Mouse (Mus musculus) bone marrow macrophage, adult 2 months (primary cell): Measurements from ENCODE around the gene Wdr78. TPM values are rescaled to one million over a fixed set of nuclear protein-coding genes. Genes with fewer than 3 reads are reported as not detected.

Experiments used
- H3K27ac ChIP-seq: 2 replicates; pipeline ENCODE4 v1.5.1; 2012; ENCODE audit warnings: low read depth, low read length; ENCODE audit not compliant: insufficient read depth
- H3K4me1 ChIP-seq: 2 replicates; pipeline ENCODE4 v1.6.1; 2012; ENCODE audit warnings: low read length; ENCODE audit not compliant: control insufficient read depth, insufficient read depth
- H3K4me3 ChIP-seq: 2 replicates; pipeline ENCODE4 v1.5.1; 2012; ENCODE audit warnings: mild to moderate bottlenecking, low read length, moderate library complexity; ENCODE audit not compliant: insufficient read depth
- CTCF ChIP-seq: IDR thresholded peaks from 2 replicates; pipeline ENCODE4 v1.5.1; 2012; ENCODE audit warnings: low read depth, mild to moderate bottlenecking, low read length, moderate library complexity
- POLR2A ChIP-seq: IDR thresholded peaks from 2 replicates; pipeline ENCODE4 v1.6.1; 2012; ENCODE audit warnings: mild to moderate bottlenecking, low read depth, low read length, borderline replicate concordance
- polyA plus RNA-seq: library from polyadenylated mRNA; stranded (reverse); fragments of >200 nt; gene quantifications from 2 replicates; pipeline ENCODE4 v1.2.4, GENCODE M21; 2012; ENCODE audit not compliant: missing spikeins, insufficient read depth, insufficient read length

The Wdr78 gene
- polyA plus RNA-seq, 1 experiment, result 0.87 TPM

DNA sequence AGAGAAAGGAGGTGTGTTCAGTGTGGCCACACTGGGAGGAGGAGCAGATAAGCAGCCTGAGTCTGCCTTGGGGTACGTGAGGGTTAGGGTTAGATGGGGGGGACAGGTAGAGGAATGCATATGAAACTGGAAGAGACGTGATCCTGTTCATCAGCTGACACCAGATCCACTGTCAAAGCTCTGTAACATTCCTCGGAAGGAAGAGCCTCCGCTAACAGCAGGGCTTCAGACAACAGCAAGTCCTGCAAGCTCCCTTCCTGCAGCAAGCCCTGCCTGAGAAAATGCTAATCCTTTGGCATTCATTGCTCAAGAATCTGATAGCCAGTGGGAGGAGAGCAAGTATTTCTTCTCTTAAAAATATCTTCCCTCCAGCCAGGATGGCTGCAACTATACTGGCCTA lies 100.9 kb downstream of the Wdr78 start:
- Histone ChIP-seq H3K4me3 (no peak overlapping the region), H3K4me1 (no peaks in the 10 kb centered on the region), H3K27ac (no peak overlapping the region)
- no peak for TF ChIP-seq POLR2A
- no peak for TF ChIP-seq CTCF

DNA sequence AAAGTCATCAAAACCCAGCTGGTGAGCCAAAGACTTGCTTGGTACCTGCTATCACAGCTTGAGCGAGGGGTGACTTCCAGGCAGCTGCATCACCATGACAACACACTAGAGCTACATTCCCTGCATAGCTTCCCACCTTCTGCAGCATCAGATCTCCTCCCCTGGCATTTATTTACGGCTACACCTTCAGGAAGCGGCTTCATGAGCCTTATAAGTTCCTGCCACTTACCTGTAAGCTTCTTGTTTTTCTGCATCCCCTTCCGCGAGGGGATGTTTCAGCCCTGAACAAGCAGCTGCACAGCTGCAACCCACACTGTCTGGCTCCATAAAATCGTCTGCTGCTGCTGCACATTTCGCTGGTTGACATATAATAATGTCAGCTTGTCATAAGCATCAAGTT lies 102.5 kb downstream of the Wdr78 start:
- Histone ChIP-seq H3K4me1 (peaks cover 6% of the 10 kb centered on the region; the same call in 1 of the 2 replicates), H3K4me3 (no peak overlapping the region), H3K27ac (no peak overlapping the region)
- TF ChIP-seq CTCF, result no peak
- no peak for TF ChIP-seq POLR2A

DNA sequence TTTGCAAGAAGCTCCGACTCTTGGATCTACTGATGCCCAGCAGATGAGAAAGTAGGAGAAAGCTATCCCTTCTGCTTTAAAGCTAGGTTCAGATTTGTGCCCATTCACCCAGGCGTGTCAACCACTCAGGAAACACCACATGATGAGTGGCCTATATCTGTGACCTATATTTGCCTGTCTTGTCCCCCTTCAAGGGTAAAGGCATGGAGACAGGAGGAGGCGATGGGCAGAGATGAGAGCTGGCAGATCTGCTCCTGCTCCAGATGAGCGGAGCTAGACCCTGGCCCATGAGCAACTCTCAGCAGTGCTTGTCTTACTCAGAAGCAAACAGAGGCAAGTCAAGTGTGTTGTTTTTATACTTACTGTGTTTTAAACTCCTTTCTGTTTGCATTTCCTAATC lies 103.6 kb downstream of the Wdr78 start:
- TF ChIP-seq CTCF (no peak), POLR2A (no peak)
- Histone ChIP-seq H3K4me1 (peaks cover 7% of the 10 kb centered on the region; the same call in 1 of the 2 replicates), H3K27ac (no peak overlapping the region), H3K4me3 (no peak overlapping the region)

DNA sequence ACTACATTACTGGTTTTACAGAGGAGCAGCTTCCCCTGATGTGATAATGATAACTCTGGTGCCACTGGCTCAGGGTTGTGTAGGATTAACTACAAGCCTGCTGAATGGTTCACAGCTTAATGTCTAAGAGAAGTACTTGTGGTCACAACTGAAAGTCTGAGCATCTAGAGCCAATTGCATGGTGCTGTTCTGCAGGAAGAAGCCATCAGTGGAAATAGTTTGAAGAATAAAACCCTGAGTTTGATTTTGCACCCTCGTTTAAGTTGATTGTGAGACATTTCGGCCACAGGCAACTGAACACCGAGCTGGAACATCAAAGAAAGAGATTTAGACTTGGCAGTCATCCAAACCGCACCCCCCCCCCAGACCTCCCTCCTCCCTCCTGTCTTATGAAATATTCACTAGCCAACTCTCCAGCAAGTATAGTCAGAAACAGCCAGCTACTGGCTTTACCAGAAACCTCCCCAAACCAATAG lies 107.4 kb downstream of the Wdr78 start:
- peaks cover 7% of the 10 kb centered on the region; the same call in 1 of the 2 replicates for H3K4me1 ChIP-seq
- no peak overlapping the region for H3K27ac ChIP-seq
- no peak for TF ChIP-seq CTCF
- TF ChIP-seq POLR2A, result no peak
- no peak overlapping the region for H3K4me3 ChIP-seq

DNA sequence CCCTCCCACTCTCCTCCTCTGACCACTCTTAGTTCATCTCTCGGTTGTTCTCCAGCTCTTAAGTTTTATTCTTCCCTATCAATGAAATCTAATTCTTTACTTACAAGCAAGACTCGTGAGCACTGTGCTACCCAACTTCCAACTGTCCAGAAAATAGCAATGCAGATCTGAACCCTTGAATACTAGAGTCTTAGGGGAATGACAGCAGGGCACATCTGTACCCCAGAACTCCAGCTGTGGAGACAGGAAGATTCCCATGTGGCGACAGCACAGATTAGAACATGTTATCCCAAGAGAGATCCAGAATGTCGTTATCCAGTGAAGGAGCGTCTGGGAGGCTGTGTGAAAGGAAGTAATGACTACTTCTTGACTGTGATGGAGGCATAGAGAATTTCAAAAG lies 108.1 kb downstream of the Wdr78 start:
- TF ChIP-seq CTCF (no peak), POLR2A (no peak)
- no peak overlapping the region for H3K27ac ChIP-seq
- peaks cover 7% of the 10 kb centered on the region; the same call in 1 of the 2 replicates for H3K4me1 ChIP-seq
- no peak overlapping the region for H3K4me3 ChIP-seq

- H3K4me1 ChIP-seq, result peaks cover 7% of the 10 kb centered on the region; the same call in 1 of the 2 replicates
These were observed 109.0 kb downstream of the Wdr78 start for GRCm38 (mm10) chr4:103005190-103005945.

DNA sequence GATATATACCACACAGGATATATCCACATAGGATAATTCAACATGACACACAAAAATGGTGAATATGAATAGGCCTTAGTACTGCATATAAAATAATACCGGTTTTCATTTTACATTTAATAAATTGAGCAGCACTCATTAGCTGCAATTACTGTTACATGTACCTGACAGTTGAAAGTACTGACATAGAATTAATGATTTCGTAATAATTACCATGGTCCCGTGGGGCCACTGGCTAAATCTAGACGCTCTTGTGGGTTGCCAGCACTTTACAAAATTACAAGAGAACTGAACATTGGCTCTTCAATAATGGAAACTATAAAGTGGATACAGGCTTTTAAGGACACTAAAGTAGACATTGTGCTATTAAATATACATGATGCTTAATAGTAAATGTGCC lies 109.7 kb downstream of the Wdr78 start:
- Histone ChIP-seq H3K4me1 (peaks cover 7% of the 10 kb centered on the region; the same call in 1 of the 2 replicates), H3K27ac (no peak overlapping the region), H3K4me3 (no peak overlapping the region)
- TF ChIP-seq CTCF, result no peak
- TF ChIP-seq POLR2A, result no peak

More at GRCm38 (mm10) chr4:103005190-103005945, 109.0 kb downstream of the Wdr78 start:
- no peak overlapping the region for H3K4me3 ChIP-seq
- H3K27ac ChIP-seq, result no peak overlapping the region
- TF ChIP-seq POLR2A (no peak), CTCF (no peak)

DNA sequence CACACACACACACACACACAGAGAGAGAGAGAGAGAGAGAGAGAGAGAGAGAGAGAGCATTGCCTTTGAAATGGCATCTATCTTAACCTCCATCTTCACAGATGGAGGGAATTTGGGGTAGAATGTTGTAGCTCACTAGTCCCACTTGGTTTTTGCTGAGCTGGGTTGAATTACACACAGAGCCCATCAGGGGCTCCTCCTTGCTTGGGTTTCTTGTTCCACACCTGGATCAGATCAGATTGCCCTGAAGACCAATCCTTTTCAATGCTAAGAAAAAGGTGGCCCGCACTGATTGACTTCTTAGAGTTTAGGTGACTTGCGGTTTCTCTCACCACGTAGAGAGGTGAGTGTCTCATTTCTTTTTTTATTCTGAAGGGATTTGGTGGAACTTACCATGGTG lies 122.7 kb downstream of the Wdr78 start:
- TF ChIP-seq CTCF (no peak), POLR2A (no peak)
- Histone ChIP-seq H3K4me3 (no peak overlapping the region), H3K4me1 (no peaks in the 10 kb centered on the region), H3K27ac (no peak overlapping the region)

- no peak overlapping the region for H3K27ac ChIP-seq
- TF ChIP-seq POLR2A, result no peak
- TF ChIP-seq CTCF, result no peak
- H3K4me1 ChIP-seq, result no peaks in the 10 kb centered on the region
- no peak overlapping the region for H3K4me3 ChIP-seq
These were observed 123.6 kb downstream of the Wdr78 start for GRCm38 (mm10) chr4:102990595-102991340.

GRCm38 (mm10) chr4:102990016-102990415 lies 124.3 kb downstream of the Wdr78 start:
- Histone ChIP-seq H3K4me1 (no peaks in the 10 kb centered on the region), H3K4me3 (no peak overlapping the region), H3K27ac (no peak overlapping the region)
- TF ChIP-seq CTCF (no peak), POLR2A (no peak)
